8 mouse cellular contexts compared by ENCODE assay signal in genomic region chr11:77850401-77851244, GRCm38 (mm10). TPM values are rescaled to one million over a fixed set of nuclear protein-coding genes. Genes with fewer than 3 reads are reported as not detected.
DNase-seq lines count a peak whose midpoint lies in the region; ATAC-seq and TF ChIP-seq lines count a peak whose summit lies in the region.

No protein-coding gene starts in this region.

- peak; percentile 57 for DNase-seq in gastrocnemius, postnatal 14 days
- no peak for DNase-seq in gastrocnemius, adult 18-20 months (ENCODE audit: low spot score)
- peak; percentile 87 to 93 for DNase-seq in cerebellum, postnatal 10 days
- no peak for DNase-seq in heart, postnatal 0 days (ENCODE audit: low spot score)
- peak; percentile 76 to 84 for DNase-seq in left cerebral cortex, postnatal 10 days (ENCODE audit: extremely low spot score in 1 of 2, low spot score in 2 of 2)
- DNase-seq in right cerebral cortex, adult 2 months (ENCODE audit: low spot score in 2 of 2), result peak; percentile 56 to 70
- no peak for DNase-seq in adrenal gland, postnatal 10 days

- peak; percentile 43; the same call in 1 of the 2 replicates for ATAC-seq in heart, postnatal 0 days (ENCODE audit: insufficient read depth, low read depth)
- no peak for ATAC-seq in megakaryocyte progenitor cell, adult 5-6 weeks (replicated peaks; ENCODE audit: poor library complexity)

- TF ChIP-seq EP300 in heart, postnatal 0 days (IDR thresholded peaks at IDR 0.05; ENCODE audit: low read depth), result no peak

- H3K4me3 ChIP-seq in heart, postnatal 0 days (ENCODE audit: low read depth, low read length), result no peak overlapping the region

- peaks cover 93% of the 10 kb centered on the region for H3K36me3 ChIP-seq in heart, postnatal 0 days (replicated peaks; ENCODE audit: control insufficient read depth, insufficient read depth, low read length)

- H3K4me2 ChIP-seq in heart, postnatal 0 days (ENCODE audit: low read depth, low read length), result no peak overlapping the region

- intact Hi-C loops in gastrocnemius, postnatal 14 days (cut with DNase I; ENCODE audit: low total_unique reads), result no loop called here
- intact Hi-C loops in left cerebral cortex, postnatal 10 days (cut with DNase I), result no loop called here

- WGBS in heart, postnatal 0 days, result 65% methylated on average over 23 of the region's 24 CpGs

- H3K4me1 ChIP-seq in heart, postnatal 0 days (ENCODE audit: control insufficient read depth, insufficient read depth), result no peaks in the 10 kb centered on the region

- no peak for TF ChIP-seq CTCF in heart, postnatal 0 days (IDR thresholded peaks at IDR 0.05; ENCODE audit: low read depth)

- no peaks in the 10 kb centered on the region for H3K9me3 ChIP-seq in heart, postnatal 0 days (replicated peaks; ENCODE audit: control insufficient read depth, low read length)

- no peaks in the 10 kb centered on the region for H3K27me3 ChIP-seq in heart, postnatal 0 days (ENCODE audit: control insufficient read depth, insufficient read depth, low read length)

- H3K9ac ChIP-seq in heart, postnatal 0 days (replicated peaks; ENCODE audit: low read depth, low read length), result no peak overlapping the region

- H3K27ac ChIP-seq in heart, postnatal 0 days (ENCODE audit: low read depth), result no peak overlapping the region

RNA-seq across cellular contexts. Expression of gene Pipox, which starts 43.3 kb away (rescaled TPM):
- total RNA-seq in gastrocnemius, postnatal 14 days (2021), result under 1 TPM in 1 of 2 experiments, not detected in 1; 0.94 TPM
- total RNA-seq in gastrocnemius, adult 18-20 months (2021), result not detected
- total RNA-seq in heart, postnatal 0 days (2014; rRNA removed; ENCODE audit: low replicate concordance), result 2.4 and 3.7 TPM in 2 replicates
- polyA plus RNA-seq in heart, postnatal 0 days (2015; fragmentation: Nextera tagmentation; extraction: Ambion mirVana), result 2.6 and 3.1 TPM in 2 replicates
- 1 to 10 TPM in 1 of 2 experiments, under 1 TPM in 1; 0.49 to 1.6 TPM for total RNA-seq in left cerebral cortex, postnatal 10 days (2021)
- 10 to 100 TPM; 14.0 to 25.8 TPM for total RNA-seq in adrenal gland, postnatal 10 days (2021)
- total RNA-seq in megakaryocyte progenitor cell, adult 5-6 weeks (2015), result not detected in 2 replicates
- 0.17 and 0.44 TPM in 2 replicates for total RNA-seq in megakaryocyte progenitor cell, adult 5-6 weeks (2017)

Comparison
In these comparisons a context has a peak if more than half of its experiments do, and no peak if none do; other contexts are left out.
1. DNase-seq: peak in gastrocnemius, postnatal 14 days (single experiment), cerebellum, postnatal 10 days (2 of 2), left cerebral cortex, postnatal 10 days (2 of 2) and right cerebral cortex, adult 2 months (2 of 2); none in gastrocnemius, adult 18-20 months (single experiment), heart, postnatal 0 days (single experiment) and adrenal gland, postnatal 10 days (single experiment).